16 mouse cellular contexts compared by ENCODE assay signal in the genomic region with DNA sequence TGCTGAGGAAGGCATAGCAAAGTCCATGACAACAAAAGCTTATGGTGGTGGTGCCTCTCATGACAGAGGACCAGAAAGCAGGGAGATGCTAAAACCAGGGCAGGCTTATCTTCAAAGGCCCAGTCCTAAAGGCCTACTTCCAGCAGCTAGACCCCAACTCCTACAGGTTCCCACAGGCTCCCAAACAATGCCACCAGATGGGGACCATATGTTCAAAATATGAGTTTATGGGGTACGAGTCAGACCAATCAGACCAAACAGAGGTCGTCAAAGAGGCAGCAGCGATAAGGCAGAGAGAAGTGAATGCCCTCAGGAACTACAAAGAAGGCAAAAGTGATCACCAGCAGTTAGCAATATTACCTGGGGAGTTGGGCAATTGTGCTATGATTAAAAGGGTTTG.
"Had no signal": no experiment of that assay in that cellular context is flagged by ENCODE, and none has a peak within 500 bp of the region (broad histone marks: within the 10 kb centered on the region; RNA-seq: fewer than 3 reads in every experiment).

No protein-coding gene starts in this region.

- H3K9me3 ChIP-seq: liver, embryonic 15.5 days; midbrain, embryonic 10.5 days; neural tube, embryonic 15.5 days had no signal

- DNase-seq: kidney, adult 9 months; kidney, postnatal 4 days; left cerebral cortex, postnatal 4 days; lung, adult 2 months; lung, postnatal 36 days; midbrain, embryonic 14.5 days; right cerebral cortex, adult 18-20 months; thymus, adult 18-20 months; thymus, postnatal 14 days had no signal

- H3K27ac ChIP-seq: kidney, postnatal 0 days; layer of hippocampus, adult 2 months; liver, embryonic 15.5 days; midbrain, embryonic 10.5 days; neural tube, embryonic 15.5 days had no signal

- H3K36me3 ChIP-seq: liver, embryonic 15.5 days; midbrain, embryonic 10.5 days; neural tube, embryonic 15.5 days had no signal

- H3K9ac ChIP-seq: liver, embryonic 15.5 days; neural tube, embryonic 15.5 days had no signal

- H3K4me3 ChIP-seq: layer of hippocampus, adult 2 months; liver, embryonic 15.5 days; midbrain, embryonic 10.5 days; myocyte; neural tube, embryonic 15.5 days had no signal

- H3K4me2 ChIP-seq: liver, embryonic 15.5 days; neural tube, embryonic 15.5 days had no signal

- H3K27me3 ChIP-seq: liver, embryonic 15.5 days; neural tube, embryonic 15.5 days had no signal

- ATAC-seq: lung, postnatal 0 days had no signal
